Mouse (Mus musculus): ENCODE measurements at regions not wholly inside any gene's neighbourhood (a gene's known extent, or its start where the extent isn't known, plus 50 kb on each side); places are given as distances from the start of the nearest gene placed in this dataset.

DNA sequence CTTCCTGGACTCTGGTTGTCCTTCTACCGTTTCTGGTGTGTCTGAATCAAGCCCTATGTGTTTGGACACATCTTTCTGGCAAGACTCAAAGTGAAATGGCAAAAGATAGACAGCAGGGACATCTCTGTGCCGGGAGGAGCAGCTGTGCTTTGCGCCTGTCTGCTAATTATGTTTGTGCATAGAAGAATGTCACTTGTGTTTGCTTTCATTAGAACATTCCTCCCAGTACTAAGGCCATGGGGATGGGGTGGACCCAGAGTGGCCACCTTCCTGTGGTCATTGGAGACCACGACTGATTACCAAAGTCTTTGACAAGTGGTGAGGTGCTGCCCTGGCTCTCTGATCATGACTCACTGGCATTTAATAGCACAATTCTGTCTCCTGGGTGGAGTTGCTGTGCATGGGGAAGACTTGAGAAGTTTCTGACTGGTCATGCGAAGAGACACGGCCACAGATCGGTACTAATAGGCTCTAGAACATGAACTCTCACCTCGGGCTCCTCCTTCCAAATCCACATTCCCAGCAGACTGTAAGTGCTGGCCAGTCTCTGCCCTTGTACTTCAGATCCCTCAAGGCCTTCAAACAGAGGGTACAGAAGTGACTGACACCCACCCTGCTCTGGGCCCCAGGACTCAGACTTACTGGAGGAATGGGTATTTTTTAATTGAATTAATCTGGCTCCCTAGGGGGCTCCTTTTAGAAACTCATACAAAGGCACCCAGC lies 279.0 kb downstream of the Gm49356 start:
- Histone ChIP-seq H3K79me2 (ENCODE audit: control insufficient read depth, insufficient read depth) (no peaks in the 10 kb centered on the region), H3K27me3 (ENCODE audit: control insufficient read depth, insufficient read depth, insufficient read length) (no peaks in the 10 kb centered on the region), H3K4me3 (ENCODE audit: insufficient read depth, poor library complexity, severe bottlenecking) (no peak overlapping the region), H3K79me3 (ENCODE audit: low read depth) (no peaks in the 10 kb centered on the region), H3K36me3 (ENCODE audit: control insufficient read depth, insufficient read depth) (no peaks in the 10 kb centered on the region), H3ac (ENCODE audit: control insufficient read depth, insufficient read length, low read depth) (peak overlapping the region; percentile 45)
- TF ChIP-seq MYOD1 (IDR thresholded peaks at IDR 0.05; ENCODE audit: control insufficient read depth, insufficient read length, low read depth) (peak; percentile 79), MAX (IDR thresholded peaks at IDR 0.05) (no peak), CEBPB (IDR thresholded peaks at IDR 0.05; ENCODE audit: low read depth) (no peak)

- Histone ChIP-seq H3K79me3 (ENCODE audit: low read depth) (no peaks in the 10 kb centered on the region), H3K36me3 (ENCODE audit: control insufficient read depth, insufficient read depth) (no peaks in the 10 kb centered on the region), H3ac (ENCODE audit: control insufficient read depth, insufficient read length, low read depth) (no peak overlapping the region), H3K27me3 (ENCODE audit: control insufficient read depth, insufficient read depth, insufficient read length) (no peaks in the 10 kb centered on the region), H3K4me3 (ENCODE audit: insufficient read depth, poor library complexity, severe bottlenecking) (no peak overlapping the region), H3K79me2 (ENCODE audit: control insufficient read depth, insufficient read depth) (no peaks in the 10 kb centered on the region)
- TF ChIP-seq CTCF (IDR thresholded peaks at IDR 0.05; ENCODE audit: control insufficient read depth, insufficient read depth, insufficient read length) (no peak), MYOD1 (IDR thresholded peaks at IDR 0.05; ENCODE audit: control insufficient read depth, insufficient read length, low read depth) (no peak), CEBPB (IDR thresholded peaks at IDR 0.05; ENCODE audit: low read depth) (no peak), MAX (IDR thresholded peaks at IDR 0.05) (no peak), MYOG (IDR thresholded peaks at IDR 0.05; ENCODE audit: control insufficient read depth, extremely low read depth, insufficient read length) (no peak), USF1 (IDR thresholded peaks at IDR 0.05; ENCODE audit: low read depth) (no peak), FOSL1 (IDR thresholded peaks at IDR 0.05; ENCODE audit: insufficient read depth, low read length, poor library complexity, severe bottlenecking) (no peak)
Observed at GRCm38 (mm10) chr15:59168660-59169170, 279.6 kb downstream of the Gm49356 start.

GRCm38 (mm10) chr15:59169237-59169797 lies 280.2 kb downstream of the Gm49356 start:
- Histone ChIP-seq H3K79me3 (ENCODE audit: low read depth) (no peaks in the 10 kb centered on the region), H3K4me3 (ENCODE audit: insufficient read depth, poor library complexity, severe bottlenecking) (no peak overlapping the region), H3K79me2 (ENCODE audit: control insufficient read depth, insufficient read depth) (no peaks in the 10 kb centered on the region), H3K36me3 (ENCODE audit: control insufficient read depth, insufficient read depth) (no peaks in the 10 kb centered on the region), H3K27me3 (ENCODE audit: control insufficient read depth, insufficient read depth, insufficient read length) (no peaks in the 10 kb centered on the region), H3ac (ENCODE audit: control insufficient read depth, insufficient read length, low read depth) (no peak overlapping the region)
- TF ChIP-seq CEBPB (IDR thresholded peaks at IDR 0.05; ENCODE audit: low read depth) = no peak

- Histone ChIP-seq H3K79me2 (ENCODE audit: control insufficient read depth, insufficient read depth) (no peaks in the 10 kb centered on the region), H3K36me3 (ENCODE audit: control insufficient read depth, insufficient read depth) (no peaks in the 10 kb centered on the region), H3K4me3 (ENCODE audit: insufficient read depth, poor library complexity, severe bottlenecking) (no peak overlapping the region), H3K27me3 (ENCODE audit: control insufficient read depth, insufficient read depth, insufficient read length) (no peaks in the 10 kb centered on the region), H3K79me3 (ENCODE audit: low read depth) (no peaks in the 10 kb centered on the region), H3ac (ENCODE audit: control insufficient read depth, insufficient read length, low read depth) (no peak overlapping the region)
- TF ChIP-seq CTCF (IDR thresholded peaks at IDR 0.05; ENCODE audit: control insufficient read depth, insufficient read depth, insufficient read length) = no peak
Observed at GRCm38 (mm10) chr15:59169831-59170230, 280.7 kb downstream of the Gm49356 start.

GRCm38 (mm10) chr15:59171120-59171519 lies 282.0 kb downstream of the Gm49356 start:
- no peaks in the 10 kb centered on the region for H3K36me3 ChIP-seq (ENCODE audit: control insufficient read depth, insufficient read depth)
- H3ac ChIP-seq (ENCODE audit: control insufficient read depth, insufficient read length, low read depth) = no peak overlapping the region
- H3K79me3 ChIP-seq (ENCODE audit: low read depth) = no peaks in the 10 kb centered on the region
- H3K27me3 ChIP-seq (ENCODE audit: control insufficient read depth, insufficient read depth, insufficient read length) = no peaks in the 10 kb centered on the region
- TF ChIP-seq FOSL1 (IDR thresholded peaks at IDR 0.05; ENCODE audit: insufficient read depth, low read length, poor library complexity, severe bottlenecking) = no peak
- TF ChIP-seq MAX (IDR thresholded peaks at IDR 0.05) = no peak
- TF ChIP-seq MYOG (IDR thresholded peaks at IDR 0.05; ENCODE audit: control insufficient read depth, extremely low read depth, insufficient read length) = no peak
- no peak for TF ChIP-seq CEBPB (IDR thresholded peaks at IDR 0.05; ENCODE audit: low read depth)
- no peak for TF ChIP-seq USF1 (IDR thresholded peaks at IDR 0.05; ENCODE audit: low read depth)
- TF ChIP-seq MYOD1 (IDR thresholded peaks at IDR 0.05; ENCODE audit: control insufficient read depth, insufficient read length, low read depth) = no peak
- TF ChIP-seq CTCF (IDR thresholded peaks at IDR 0.05; ENCODE audit: control insufficient read depth, insufficient read depth, insufficient read length) = no peak
- H3K79me2 ChIP-seq (ENCODE audit: control insufficient read depth, insufficient read depth) = no peaks in the 10 kb centered on the region
- no peak overlapping the region for H3K4me3 ChIP-seq (ENCODE audit: insufficient read depth, poor library complexity, severe bottlenecking)

GRCm38 (mm10) chr15:59173452-59174245 lies 284.6 kb downstream of the Gm49356 start:
- Histone ChIP-seq H3K4me3 (ENCODE audit: insufficient read depth, poor library complexity, severe bottlenecking) (no peak overlapping the region), H3K27me3 (ENCODE audit: control insufficient read depth, insufficient read depth, insufficient read length) (no peaks in the 10 kb centered on the region), H3K36me3 (ENCODE audit: control insufficient read depth, insufficient read depth) (no peaks in the 10 kb centered on the region), H3K79me3 (ENCODE audit: low read depth) (no peaks in the 10 kb centered on the region), H3K79me2 (ENCODE audit: control insufficient read depth, insufficient read depth) (no peaks in the 10 kb centered on the region), H3ac (ENCODE audit: control insufficient read depth, insufficient read length, low read depth) (no peak overlapping the region)
- no peak for TF ChIP-seq MAX (IDR thresholded peaks at IDR 0.05)
- no peak for TF ChIP-seq CTCF (IDR thresholded peaks at IDR 0.05; ENCODE audit: control insufficient read depth, insufficient read depth, insufficient read length)
- TF ChIP-seq USF1 (IDR thresholded peaks at IDR 0.05; ENCODE audit: low read depth) = no peak
- TF ChIP-seq MYOG (IDR thresholded peaks at IDR 0.05; ENCODE audit: control insufficient read depth, extremely low read depth, insufficient read length) = no peak
- TF ChIP-seq CEBPB (IDR thresholded peaks at IDR 0.05; ENCODE audit: low read depth) = no peak
- no peak for TF ChIP-seq FOSL1 (IDR thresholded peaks at IDR 0.05; ENCODE audit: insufficient read depth, low read length, poor library complexity, severe bottlenecking)
- TF ChIP-seq MYOD1 (IDR thresholded peaks at IDR 0.05; ENCODE audit: control insufficient read depth, insufficient read length, low read depth) = no peak

Measured in C2C12 (cell line).